Mouse (Mus musculus): Measurements from ENCODE around the gene BC051142. TPM values are rescaled to one million over a fixed set of nuclear protein-coding genes. Genes with fewer than 3 reads are reported as not detected.
"Not testable (repeated sequence)": the region's sequence is repeated elsewhere in the genome, so short reads cannot be mapped to it uniquely, and the experiment has no call there.

Gene BC051142
- total RNA-seq, 2 experiments from 2014 or later: 1.4 to 5.4 TPM

- ATAC-seq (replicated peaks; ENCODE audit: low FRiP score, low TSS enrichment, poor library complexity, severe bottlenecking): no peak
Measured at GRCm38 (mm10) chr17:34492796-34493195, 94.2 kb downstream of the BC051142 start.

GRCm38 (mm10) chr17:34495156-34495555 is 96.5 kb downstream of the BC051142 start:
- not testable (repeated sequence) for ATAC-seq (replicated peaks; ENCODE audit: low FRiP score, low TSS enrichment, poor library complexity, severe bottlenecking)

GRCm38 (mm10) chr17:34496539-34496938 is 97.9 kb downstream of the BC051142 start:
- ATAC-seq (replicated peaks; ENCODE audit: low FRiP score, low TSS enrichment, poor library complexity, severe bottlenecking): no peak

GRCm38 (mm10) chr17:34497319-34497718 is 98.7 kb downstream of the BC051142 start:
- ATAC-seq (replicated peaks; ENCODE audit: low FRiP score, low TSS enrichment, poor library complexity, severe bottlenecking): not testable (repeated sequence)

- not testable (repeated sequence) for ATAC-seq (replicated peaks; ENCODE audit: low FRiP score, low TSS enrichment, poor library complexity, severe bottlenecking)
Measured at GRCm38 (mm10) chr17:34497726-34498125, 99.1 kb downstream of the BC051142 start.

GRCm38 (mm10) chr17:34507591-34507990 is 109.0 kb downstream of the BC051142 start:
- no peak for ATAC-seq (replicated peaks; ENCODE audit: low FRiP score, low TSS enrichment, poor library complexity, severe bottlenecking)

Other genes with a start within 250 kb of the BC051142 start
- gene H2-DMb1, start 245.7 kb upstream of the BC051142 start, total RNA-seq (2014; fragmentation: Nextera tagmentation): 3.8 and 9.1 TPM in 2 replicates
- 10.1 and 22.9 TPM in 2 replicates for gene H2-DMb1, start 245.7 kb upstream of the BC051142 start, total RNA-seq (2017)
- 43.7 and 55.5 TPM in 2 replicates for gene Tap1, start 211.3 kb upstream of the BC051142 start, total RNA-seq (2014; fragmentation: Nextera tagmentation)
- 58.0 and 76.1 TPM in 2 replicates for gene Tap1, start 211.3 kb upstream of the BC051142 start, total RNA-seq (2017)
- gene Psmb9, start 211.1 kb upstream of the BC051142 start, total RNA-seq (2014; fragmentation: Nextera tagmentation): 55.1 and 57.5 TPM in 2 replicates
- gene Psmb9, start 211.1 kb upstream of the BC051142 start, total RNA-seq (2017): 56.2 and 95.8 TPM in 2 replicates
- gene Psmb8, start 201.1 kb upstream of the BC051142 start, total RNA-seq (2014; fragmentation: Nextera tagmentation): 50.4 and 71.2 TPM in 2 replicates
- 103 and 243 TPM in 2 replicates for gene Psmb8, start 201.1 kb upstream of the BC051142 start, total RNA-seq (2017)
- gene Tap2, start 195.3 kb upstream of the BC051142 start, total RNA-seq (2014; fragmentation: Nextera tagmentation): 25.8 and 90.1 TPM in 2 replicates
- 49.7 and 50.5 TPM in 2 replicates for gene Tap2, start 195.3 kb upstream of the BC051142 start, total RNA-seq (2017)
- 8.7 and 32.0 TPM in 2 replicates for gene H2-Ob, start 159.9 kb upstream of the BC051142 start, total RNA-seq (2014; fragmentation: Nextera tagmentation)
- gene H2-Ob, start 159.9 kb upstream of the BC051142 start, total RNA-seq (2017): 7.8 and 10.4 TPM in 2 replicates
- gene H2-Ab1, start 141.1 kb upstream of the BC051142 start, total RNA-seq (2014; fragmentation: Nextera tagmentation): 20.3 and 24.1 TPM in 2 replicates
- 68.7 and 80.9 TPM in 2 replicates for gene H2-Ab1, start 141.1 kb upstream of the BC051142 start, total RNA-seq (2017)
- gene H2-Aa, start 111.0 kb upstream of the BC051142 start, total RNA-seq (2014; fragmentation: Nextera tagmentation): 2.0 and 4.4 TPM in 2 replicates
- 12.4 and 31.9 TPM in 2 replicates for gene H2-Aa, start 111.0 kb upstream of the BC051142 start, total RNA-seq (2017)
- gene H2-Eb1, start 93.0 kb upstream of the BC051142 start, total RNA-seq (2014; fragmentation: Nextera tagmentation): 5.9 TPM in 1 of 2 replicates, not detected in the other
- gene H2-Eb1, start 93.0 kb upstream of the BC051142 start, total RNA-seq (2017): 15.0 and 24.9 TPM in 2 replicates
- 0.50 TPM in 1 of 2 replicates, not detected in the other for gene H2-Eb2, start 73.2 kb upstream of the BC051142 start, total RNA-seq (2014; fragmentation: Nextera tagmentation)
- not detected in 2 replicates for gene H2-Eb2, start 73.2 kb upstream of the BC051142 start, total RNA-seq (2017)
- not detected in 2 replicates for gene Btnl2, start 44.0 kb upstream of the BC051142 start, total RNA-seq (2014; fragmentation: Nextera tagmentation)
- gene Btnl2, start 44.0 kb upstream of the BC051142 start, total RNA-seq (2017): not detected in 2 replicates
- not detected in 2 replicates for gene Btnl1, start 21.7 kb upstream of the BC051142 start, total RNA-seq (2014; fragmentation: Nextera tagmentation)
- not detected in 2 replicates for gene Btnl1, start 21.7 kb upstream of the BC051142 start, total RNA-seq (2017)
- gene Btnl4, start 78.5 kb downstream of the BC051142 start, total RNA-seq (2014; fragmentation: Nextera tagmentation): not detected in 2 replicates
- gene Btnl4, start 78.5 kb downstream of the BC051142 start, total RNA-seq (2017): not detected in 2 replicates
- not detected in 2 replicates for gene Btnl6, start 118.5 kb downstream of the BC051142 start, total RNA-seq (2014; fragmentation: Nextera tagmentation)
- not detected in 2 replicates for gene Btnl6, start 118.5 kb downstream of the BC051142 start, total RNA-seq (2017)
- gene Notch4, start 165.4 kb downstream of the BC051142 start, total RNA-seq (2014; fragmentation: Nextera tagmentation): 0.22 and 0.66 TPM in 2 replicates
- 0.11 and 0.75 TPM in 2 replicates for gene Notch4, start 165.4 kb downstream of the BC051142 start, total RNA-seq (2017)
- gene Gpsm3, start 191.0 kb downstream of the BC051142 start, total RNA-seq (2014; fragmentation: Nextera tagmentation): 28.0 and 33.0 TPM in 2 replicates
- 7.8 and 11.2 TPM in 2 replicates for gene Gpsm3, start 191.0 kb downstream of the BC051142 start, total RNA-seq (2017)
- gene Pbx2, start 192.4 kb downstream of the BC051142 start, total RNA-seq (2014; fragmentation: Nextera tagmentation): 31.1 and 31.3 TPM in 2 replicates
- 23.2 and 31.1 TPM in 2 replicates for gene Pbx2, start 192.4 kb downstream of the BC051142 start, total RNA-seq (2017)
- 2.6 and 6.6 TPM in 2 replicates for gene Ager, start 199.0 kb downstream of the BC051142 start, total RNA-seq (2014; fragmentation: Nextera tagmentation)
- gene Ager, start 199.0 kb downstream of the BC051142 start, total RNA-seq (2017): 0.57 TPM in 1 of 2 replicates, not detected in the other
- 46.9 and 66.2 TPM in 2 replicates for gene Rnf5, start 204.9 kb downstream of the BC051142 start, total RNA-seq (2014; fragmentation: Nextera tagmentation)
- gene Rnf5, start 204.9 kb downstream of the BC051142 start, total RNA-seq (2017): 13.4 and 20.0 TPM in 2 replicates
- gene Agpat1, start 205.4 kb downstream of the BC051142 start, total RNA-seq (2014; fragmentation: Nextera tagmentation): 76.3 and 104 TPM in 2 replicates
- gene Agpat1, start 205.4 kb downstream of the BC051142 start, total RNA-seq (2017): 19.0 and 51.2 TPM in 2 replicates
- 0.96 and 2.1 TPM in 2 replicates for gene Egfl8, start 217.2 kb downstream of the BC051142 start, total RNA-seq (2014; fragmentation: Nextera tagmentation)
- gene Egfl8, start 217.2 kb downstream of the BC051142 start, total RNA-seq (2017): 2.6 TPM in 1 of 2 replicates, not detected in the other
- 31.3 and 35.4 TPM in 2 replicates for gene Ppt2, start 229.7 kb downstream of the BC051142 start, total RNA-seq (2014; fragmentation: Nextera tagmentation)
- gene Ppt2, start 229.7 kb downstream of the BC051142 start, total RNA-seq (2017): 10.4 and 17.0 TPM in 2 replicates
- 0.59 TPM in 1 of 2 replicates, not detected in the other for gene Prrt1, start 230.7 kb downstream of the BC051142 start, total RNA-seq (2014; fragmentation: Nextera tagmentation)
- 0.75 TPM in 1 of 2 replicates, not detected in the other for gene Prrt1, start 230.7 kb downstream of the BC051142 start, total RNA-seq (2017)
- gene Fkbpl, start 245.9 kb downstream of the BC051142 start, total RNA-seq (2014; fragmentation: Nextera tagmentation): 5.5 TPM in 2 replicates
- 14.7 and 26.2 TPM in 2 replicates for gene Fkbpl, start 245.9 kb downstream of the BC051142 start, total RNA-seq (2017)
- gene Atf6b, start 248.3 kb downstream of the BC051142 start, total RNA-seq (2014; fragmentation: Nextera tagmentation): 20.6 and 31.3 TPM in 2 replicates
- 8.7 and 11.5 TPM in 2 replicates for gene Atf6b, start 248.3 kb downstream of the BC051142 start, total RNA-seq (2017)

Measured in megakaryocyte-erythroid progenitor cell, adult 5-6 weeks (primary cell).